Mouse (Mus musculus): ENCODE data around the gene Cited4.

Cited4 gene

GRCm38 (mm10) chr4:120680953-120681352, 14.6 kb downstream of the Cited4 start:
- no peak for DNase-seq (ENCODE audit: low spot score)

DNA sequence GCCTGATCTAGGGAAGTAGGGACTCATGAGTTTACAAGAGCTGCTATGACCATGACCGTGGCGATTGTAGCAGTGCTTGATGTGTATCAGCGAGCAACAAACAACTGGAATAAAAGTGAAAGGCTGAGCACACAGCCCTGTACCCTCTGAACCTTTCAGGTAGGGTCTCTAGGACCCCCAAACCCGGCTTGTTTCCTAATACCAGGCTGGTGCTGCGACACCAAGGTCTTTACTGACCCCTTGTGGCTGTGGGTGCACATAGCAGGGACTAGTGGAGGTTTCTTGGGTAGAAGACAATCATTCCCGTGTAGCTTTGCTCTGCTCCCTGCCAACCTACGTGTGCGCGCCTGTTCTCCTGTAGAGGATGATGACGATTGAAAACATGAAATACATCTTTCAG, 15.8 kb downstream of the Cited4 start:
- peak; percentile 44 for DNase-seq (ENCODE audit: low spot score)

- DNase-seq (ENCODE audit: low spot score), result no peak
Observed at GRCm38 (mm10) chr4:120683278-120683997, 17.1 kb downstream of the Cited4 start.

- DNase-seq (ENCODE audit: low spot score), result no peak
Observed at GRCm38 (mm10) chr4:120687282-120687681, 20.9 kb downstream of the Cited4 start.

GRCm38 (mm10) chr4:120689317-120689716, 22.9 kb downstream of the Cited4 start:
- DNase-seq (ENCODE audit: low spot score), result no peak

DNA sequence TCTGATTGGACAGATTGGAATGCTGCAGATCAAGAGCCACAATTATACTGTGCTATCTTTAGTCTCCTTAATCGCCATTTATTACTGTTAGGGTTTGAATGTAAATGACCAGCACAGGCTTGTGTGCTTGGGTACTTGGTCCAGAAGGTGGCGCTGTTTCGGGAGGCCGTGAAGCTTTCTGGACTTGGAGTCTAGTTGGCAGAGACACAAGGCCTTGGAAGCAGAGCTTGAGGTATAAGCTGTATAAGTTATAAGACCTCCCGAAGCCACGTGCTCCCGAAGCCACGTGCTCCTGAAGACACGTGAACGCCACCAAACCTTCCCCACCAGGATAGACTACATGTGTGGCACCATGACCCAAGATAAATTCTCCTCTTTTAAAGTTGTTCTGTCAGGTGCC, 26.3 kb downstream of the Cited4 start:
- DNase-seq (ENCODE audit: low spot score), result no peak

DNA sequence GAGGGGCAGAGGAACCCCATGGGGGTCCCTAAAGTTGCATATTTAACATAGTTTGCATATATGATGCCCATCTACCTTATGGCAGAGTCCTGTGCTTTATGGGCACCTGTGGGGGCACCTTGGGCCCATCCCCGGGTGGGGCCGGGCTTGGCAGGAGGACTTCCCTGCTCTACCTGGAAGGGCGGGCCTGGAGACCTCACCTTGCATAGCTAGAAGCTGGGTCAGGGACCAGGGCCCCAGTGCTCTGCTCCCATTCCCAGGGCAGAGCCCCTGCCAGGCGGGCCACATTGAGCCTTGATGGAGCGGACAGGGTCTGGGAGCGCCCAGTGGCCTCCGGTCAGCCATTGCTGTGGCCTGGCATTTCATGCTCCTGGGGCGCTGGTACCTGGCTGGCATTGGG, 31.0 kb downstream of the Cited4 start:
- no peak for DNase-seq (ENCODE audit: low spot score)

GRCm38 (mm10) chr4:120697799-120698484, 31.6 kb downstream of the Cited4 start:
- no peak for DNase-seq (ENCODE audit: low spot score)

DNA sequence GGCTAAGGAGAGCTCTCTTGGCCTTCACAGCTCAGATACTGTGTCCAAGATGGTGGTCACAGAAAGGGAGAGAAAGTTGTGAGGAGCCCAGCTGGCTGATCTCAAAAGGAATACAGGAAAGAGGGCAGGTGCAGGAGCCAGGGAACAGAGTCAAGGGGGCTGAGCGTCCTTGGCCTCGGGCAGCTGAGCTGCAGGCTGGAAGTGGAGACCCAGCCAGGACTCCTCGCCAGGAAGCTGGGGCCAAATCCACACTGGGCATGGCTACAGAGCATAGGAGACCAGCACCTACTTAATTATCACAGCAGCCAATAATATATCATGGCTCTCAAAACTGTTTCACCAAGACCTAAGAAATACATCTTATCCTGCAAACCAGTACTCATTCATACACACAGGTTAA, 34.8 kb downstream of the Cited4 start:
- no peak for DNase-seq (ENCODE audit: low spot score)

DNA sequence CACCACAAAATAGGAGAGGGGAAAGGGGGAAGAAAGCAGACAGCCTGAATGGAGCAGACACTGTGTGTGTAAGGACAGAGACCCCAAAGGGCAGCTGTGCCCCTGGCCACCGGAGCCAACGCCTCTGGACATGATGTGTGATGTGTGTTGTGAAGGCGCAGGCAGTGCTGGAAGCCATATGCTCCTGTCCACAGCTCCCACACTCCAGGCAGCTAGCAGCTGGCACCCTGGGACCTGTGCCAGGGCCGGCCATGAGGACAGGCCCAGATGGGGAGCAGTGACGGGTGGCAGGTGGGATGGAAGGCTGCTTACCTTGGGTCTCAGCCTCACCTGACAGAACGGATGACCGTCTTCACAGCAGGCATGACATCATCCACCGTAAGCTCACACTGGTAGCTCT, 35.7 kb downstream of the Cited4 start:
- no peak for DNase-seq (ENCODE audit: low spot score)

GRCm38 (mm10) chr4:120702511-120702910, 36.1 kb downstream of the Cited4 start:
- DNase-seq (ENCODE audit: low spot score), result no peak

GRCm38 (mm10) chr4:120712236-120712635, 45.9 kb downstream of the Cited4 start:
- DNase-seq (ENCODE audit: low spot score), result no peak

- DNase-seq (ENCODE audit: low spot score), result no peak
Observed at GRCm38 (mm10) chr4:120713021-120713420, 46.6 kb downstream of the Cited4 start.

GRCm38 (mm10) chr4:120713856-120714497, 47.6 kb downstream of the Cited4 start:
- no peak for DNase-seq (ENCODE audit: low spot score)

DNA sequence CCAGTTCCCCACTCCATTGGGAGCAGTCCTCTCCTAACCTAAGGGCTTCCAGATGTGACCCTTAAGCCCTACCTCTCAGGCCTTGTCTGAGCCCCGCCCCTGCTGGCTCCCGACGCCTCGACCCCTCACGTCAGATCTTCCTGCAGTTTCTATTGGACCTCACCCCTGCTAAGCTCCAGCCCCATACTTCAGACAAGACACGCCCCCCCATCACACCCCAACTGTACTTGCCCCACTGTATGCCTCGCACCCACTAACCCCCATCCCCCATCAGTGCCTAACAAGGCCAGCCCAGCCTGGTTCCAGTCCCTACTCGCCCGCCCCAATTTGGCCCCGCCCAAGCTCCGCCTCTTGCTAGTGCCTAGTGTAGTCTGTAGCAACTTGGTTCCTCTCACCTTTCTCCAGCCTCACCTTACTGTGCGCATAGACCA, 49.8 kb downstream of the Cited4 start:
- peak; percentile 19 for DNase-seq (ENCODE audit: low spot score)

GRCm38 (mm10) chr4:120716765-120717164, 50.4 kb downstream of the Cited4 start:
- DNase-seq (ENCODE audit: low spot score), result no peak

All from spleen, adult 12 weeks (tissue).